ENCODE assay signal across 1 mouse cellular context in genomic region chr8:71488454-71488853, GRCm38 (mm10).
A peak's percentile ranks its signal among the peaks of the same experiment; 100 is the strongest.
TF ChIP-seq lines count a peak whose summit lies in the region.

No protein-coding gene starts in this region.

TF ChIP-seq in CH12.LX, 34 proteins besides CTCF, POLR2A, EP300 and RAD21:
- TF ChIP-seq MXI1 (IDR thresholded peaks at IDR 0.05; ENCODE audit: low read depth, low read length) (peak; percentile 88), NELFE (IDR thresholded peaks at IDR 0.05; ENCODE audit: low read depth, low read length) (peak; percentile 44), HCFC1 (IDR thresholded peaks at IDR 0.05; ENCODE audit: low read depth, low read length) (peak; percentile 95), USF1 (IDR thresholded peaks at IDR 0.05; ENCODE audit: low read depth, low read length) (no peak), BHLHE40 (IDR thresholded peaks at IDR 0.05; ENCODE audit: low read depth, low read length) (no peak), JUND (conservative IDR thresholded peaks at IDR 0.05; ENCODE audit: low read depth, low read length) (no peak), IRF4 (IDR thresholded peaks at IDR 0.05; ENCODE audit: low read depth, low read length) (peak; percentile 72; the same call in 1 of the 2 replicates), MYC (IDR thresholded peaks at IDR 0.05; ENCODE audit: low read depth, low read length) (peak; percentile 64; the same call in 1 of the 2 replicates), ZKSCAN1 (IDR thresholded peaks at IDR 0.05; ENCODE audit: borderline replicate concordance, low read depth, low read length) (no peak), UBTF (IDR thresholded peaks at IDR 0.05; ENCODE audit: low read depth, low read length) (no peak), SIN3A (IDR thresholded peaks at IDR 0.05; ENCODE audit: low read length) (peak; percentile 98), ELF1 (IDR thresholded peaks at IDR 0.05; ENCODE audit: low read depth, low read length) (peak; percentile 66), E2F4 (IDR thresholded peaks at IDR 0.05; ENCODE audit: insufficient replicate concordance, low read depth, low read length) (peak; percentile 84; the same call in 1 of the 2 replicates), GABPA (IDR thresholded peaks at IDR 0.05; ENCODE audit: insufficient replicate concordance, low read depth, low read length) (no peak), ZMIZ1 (IDR thresholded peaks at IDR 0.05; ENCODE audit: low read depth, low read length) (0 out of 2 replicates have a peak, but pooled peaks have one; percentile 44), SMC3 (IDR thresholded peaks at IDR 0.05; ENCODE audit: low read depth, low read length) (no peak), CHD1 (IDR thresholded peaks at IDR 0.05; ENCODE audit: low read depth, low read length) (no peak), MAZ (IDR thresholded peaks at IDR 0.05; ENCODE audit: low read depth, low read length) (peak; percentile 71; the same call in 1 of the 2 replicates), KAT2A (IDR thresholded peaks at IDR 0.05; ENCODE audit: insufficient replicate concordance, low read length) (peak; percentile 77; the same call in 1 of the 2 replicates), ZNF384 (IDR thresholded peaks at IDR 0.05; ENCODE audit: low read depth, low read length) (no peak), PAX5 (IDR thresholded peaks at IDR 0.05; ENCODE audit: low read length) (no peak), CHD2 (IDR thresholded peaks at IDR 0.05; ENCODE audit: low read length) (peak; percentile 88), ETS1 (conservative IDR thresholded peaks at IDR 0.05; ENCODE audit: low read depth, low read length) (0 out of 2 replicates have a peak, but pooled peaks have one; percentile 14), NRF1 (IDR thresholded peaks at IDR 0.05; ENCODE audit: low read depth, low read length) (no peak), MAFK (IDR thresholded peaks at IDR 0.05; ENCODE audit: insufficient replicate concordance, low read length) (no peak), TCF12 (IDR thresholded peaks at IDR 0.05; ENCODE audit: low read depth, low read length) (peak; percentile 72), USF2 (conservative IDR thresholded peaks at IDR 0.05; ENCODE audit: low read depth, low read length) (no peak), MEF2A (IDR thresholded peaks at IDR 0.05; ENCODE audit: borderline replicate concordance, low read depth, low read length) (peak; percentile 69), MAX (IDR thresholded peaks at IDR 0.05; ENCODE audit: low read length) (peak; percentile 45; the same call in 1 of the 2 replicates), POLR2AphosphoS2 (IDR thresholded peaks at IDR 0.05; ENCODE audit: low read depth, low read length) (no peak), JUN (IDR thresholded peaks at IDR 0.05; ENCODE audit: insufficient read depth, low read depth, low read length) (no peak), ZC3H11A (IDR thresholded peaks at IDR 0.05; ENCODE audit: low read depth, low read length) (no peak), RCOR1 (conservative IDR thresholded peaks at IDR 0.05; ENCODE audit: low read depth, low read length) (no peak), TBP (conservative IDR thresholded peaks at IDR 0.05; ENCODE audit: low read depth, low read length) (peak; percentile 79)
